Mouse (Mus musculus) hindbrain, embryonic 16.5 days (tissue): ENCODE results near the gene Mrps24. TPM values are rescaled to one million over a fixed set of nuclear protein-coding genes. Genes with fewer than 3 reads are reported as not detected.

Experiments used
- ATAC-seq: fragments of 200-750 bp; cut with Nextera tagmentation; 2 replicates; pipeline ENCODE4 v1.8.0; 2017; ENCODE audit warnings: moderate TSS enrichment, moderate library complexity
- H3K27ac ChIP-seq: fragments of 300-500 bp; sonication (generic); 2 replicates; pipeline ENCODE4 v1.5.1; 2014; ENCODE audit warnings: low read depth, mild to moderate bottlenecking, control low read depth, low read length, moderate library complexity
- H3K27me3 ChIP-seq: fragments of 300-500 bp; sonication (generic); replicated peaks from 2 replicates; pipeline ENCODE4 v1.6.1; 2014; ENCODE audit warnings: low read length; ENCODE audit not compliant: control insufficient read depth, insufficient read depth
- H3K36me3 ChIP-seq: fragments of 300-500 bp; sonication (generic); 2 replicates; pipeline ENCODE4 v1.6.1; 2014; ENCODE audit warnings: mild to moderate bottlenecking, low read length, moderate library complexity, mixed read lengths; ENCODE audit not compliant: control insufficient read depth, insufficient read depth
- H3K4me1 ChIP-seq: fragments of 300-500 bp; sonication (generic); 2 replicates; pipeline ENCODE4 v1.6.1; 2014; ENCODE audit warnings: low read depth, low read length; ENCODE audit not compliant: control insufficient read depth, insufficient read depth
- H3K4me2 ChIP-seq: fragments of 300-500 bp; sonication (generic); 2 replicates; pipeline ENCODE4 v1.6.1; 2014; ENCODE audit warnings: mild to moderate bottlenecking, low read length, control low read depth, moderate library complexity
- H3K4me3 ChIP-seq: fragments of 300-500 bp; sonication (generic); 2 replicates; pipeline ENCODE4 v1.5.1; 2014; ENCODE audit warnings: mild to moderate bottlenecking, low read length, control low read depth, moderate library complexity
- H3K9ac ChIP-seq: fragments of 300-500 bp; sonication (generic); 2 replicates; pipeline ENCODE4 v1.6.1; 2014; ENCODE audit warnings: low read depth, mild to moderate bottlenecking, control low read depth, low read length, moderate library complexity
- H3K9me3 ChIP-seq: fragments of 300-500 bp; sonication (generic); 2 replicates; pipeline ENCODE4 v1.6.1; 2014; ENCODE audit warnings: mild to moderate bottlenecking, low read length, moderate library complexity; ENCODE audit not compliant: control insufficient read depth
- WGBS: fragments of 180-500 bp; shearing (Covaris S2); extraction: QIAGEN DNeasy Blood & Tissue Kit; methylation state at CpG from one replicate; pipeline ENCODE4 v1.1.7; 2014; 5-methylcytosine and 5-hydroxymethylcytosine counted together
- polyA plus RNA-seq: library from polyadenylated mRNA; unstranded; fragments of >200 nt; fragmentation: Nextera tagmentation; extraction: Ambion mirVana; gene quantifications from 2 replicates; pipeline ENCODE4 v1.2.1, GENCODE M21; 2015

Mrps24 gene
- polyA plus RNA-seq, 1 experiment from 2014 or later = 207 TPM

GRCm38 (mm10) chr11:5707530-5708353 lies 7.7 kb downstream of the Mrps24 start:
- H3K27ac ChIP-seq = peak overlapping the region; percentile 85
- ATAC-seq = peak; percentile 96
- peak overlapping the region; percentile 95 for H3K9ac ChIP-seq
- peak overlapping the region; percentile 98 for H3K4me3 ChIP-seq
- H3K27me3 ChIP-seq = no peaks in the 10 kb centered on the region
- H3K9me3 ChIP-seq = no peaks in the 10 kb centered on the region
- peaks cover 14% of the 10 kb centered on the region for H3K4me1 ChIP-seq
- peaks cover 5% of the 10 kb centered on the region; the same call in 1 of the 2 replicates for H3K36me3 ChIP-seq
- peak overlapping the region; percentile 75 for H3K4me2 ChIP-seq
- 28% methylated on average over 32 of the region's 50 CpGs for WGBS

GRCm38 (mm10) chr11:5706874-5707529 lies 8.5 kb downstream of the Mrps24 start:
- WGBS = under 1% methylated on average over 41 of the region's 43 CpGs
- peak; percentile 80 for ATAC-seq
- Histone ChIP-seq H3K27ac (peak overlapping the region; percentile 85), H3K36me3 (peaks cover 6% of the 10 kb centered on the region; the same call in 1 of the 2 replicates), H3K9me3 (no peaks in the 10 kb centered on the region), H3K9ac (peak overlapping the region; percentile 95), H3K4me1 (peaks cover 14% of the 10 kb centered on the region), H3K4me3 (peak overlapping the region; percentile 98), H3K4me2 (peak overlapping the region; percentile 75), H3K27me3 (no peaks in the 10 kb centered on the region)

- no peak overlapping the region for H3K27ac ChIP-seq
- no peak for ATAC-seq
- H3K4me1 ChIP-seq = peaks cover 14% of the 10 kb centered on the region
- H3K9me3 ChIP-seq = no peaks in the 10 kb centered on the region
- peaks cover 6% of the 10 kb centered on the region; the same call in 1 of the 2 replicates for H3K36me3 ChIP-seq
- WGBS = 94% methylated on average over 9 of the region's 9 CpGs
- H3K4me2 ChIP-seq = peak overlapping the region; percentile 75
- peak overlapping the region; percentile 98 for H3K4me3 ChIP-seq
- H3K9ac ChIP-seq = peak overlapping the region; percentile 45
- H3K27me3 ChIP-seq = no peaks in the 10 kb centered on the region
Measured at GRCm38 (mm10) chr11:5705972-5706371, 9.5 kb downstream of the Mrps24 start.

- no peaks in the 10 kb centered on the region for H3K27me3 ChIP-seq
- ATAC-seq = no peak
- no peaks in the 10 kb centered on the region for H3K9me3 ChIP-seq
- H3K36me3 ChIP-seq = peaks cover 6% of the 10 kb centered on the region; the same call in 1 of the 2 replicates
- H3K4me3 ChIP-seq = no peak overlapping the region
- H3K9ac ChIP-seq = no peak overlapping the region
- WGBS = 100% methylated on average over 1 of the region's 1 CpGs
- H3K27ac ChIP-seq = no peak overlapping the region
- H3K4me2 ChIP-seq = no peak overlapping the region
- peaks cover 14% of the 10 kb centered on the region for H3K4me1 ChIP-seq
Measured at GRCm38 (mm10) chr11:5703341-5703740, 12.1 kb downstream of the Mrps24 start.

- Histone ChIP-seq H3K27ac (no peak overlapping the region), H3K4me1 (peaks cover 14% of the 10 kb centered on the region), H3K4me3 (no peak overlapping the region), H3K9me3 (no peaks in the 10 kb centered on the region), H3K27me3 (no peaks in the 10 kb centered on the region), H3K4me2 (no peak overlapping the region), H3K36me3 (peaks cover 6% of the 10 kb centered on the region; the same call in 1 of the 2 replicates), H3K9ac (no peak overlapping the region)
- ATAC-seq = no peak
- 86% methylated on average over 6 of the region's 6 CpGs for WGBS
Measured at GRCm38 (mm10) chr11:5702957-5703332, 12.5 kb downstream of the Mrps24 start.

GRCm38 (mm10) chr11:5702271-5702956 lies 13.1 kb downstream of the Mrps24 start:
- Histone ChIP-seq H3K4me1 (peaks cover 14% of the 10 kb centered on the region), H3K4me2 (no peak overlapping the region), H3K9ac (no peak overlapping the region), H3K27ac (no peak overlapping the region), H3K4me3 (no peak overlapping the region), H3K27me3 (no peaks in the 10 kb centered on the region), H3K9me3 (no peaks in the 10 kb centered on the region), H3K36me3 (peaks cover 6% of the 10 kb centered on the region; the same call in 1 of the 2 replicates)
- ATAC-seq = no peak
- 86% methylated on average over 5 of the region's 5 CpGs for WGBS

- no peak for ATAC-seq
- WGBS = 95% methylated on average over 1 of the region's 1 CpGs
- no peaks in the 10 kb centered on the region for H3K27me3 ChIP-seq
Measured at GRCm38 (mm10) chr11:5701821-5702220, 13.7 kb downstream of the Mrps24 start.

GRCm38 (mm10) chr11:5701300-5701699 lies 14.2 kb downstream of the Mrps24 start:
- H3K4me2 ChIP-seq = no peak overlapping the region
- ATAC-seq = no peak
- no peak overlapping the region for H3K4me3 ChIP-seq
- 78% methylated on average over 2 of the region's 2 CpGs for WGBS
- H3K27me3 ChIP-seq = no peaks in the 10 kb centered on the region
- H3K36me3 ChIP-seq = peaks cover 6% of the 10 kb centered on the region; the same call in 1 of the 2 replicates
- H3K9me3 ChIP-seq = no peaks in the 10 kb centered on the region
- H3K27ac ChIP-seq = no peak overlapping the region
- H3K9ac ChIP-seq = no peak overlapping the region
- H3K4me1 ChIP-seq = peaks cover 8% of the 10 kb centered on the region

More at GRCm38 (mm10) chr11:5701821-5702220, 13.7 kb downstream of the Mrps24 start:
- Histone ChIP-seq H3K27ac (no peak overlapping the region), H3K4me3 (no peak overlapping the region), H3K9ac (no peak overlapping the region), H3K9me3 (no peaks in the 10 kb centered on the region), H3K4me1 (peaks cover 14% of the 10 kb centered on the region), H3K4me2 (no peak overlapping the region), H3K36me3 (peaks cover 6% of the 10 kb centered on the region; the same call in 1 of the 2 replicates)
